Mouse (Mus musculus) liver, embryonic 15.5 days (tissue): ENCODE data around the gene 5730522E02Rik. TPM values are rescaled to one million over a fixed set of nuclear protein-coding genes. Genes with fewer than 3 reads are reported as not detected.
"Not testable (repeated sequence)": the region's sequence is repeated elsewhere in the genome, so short reads cannot be mapped to it uniquely, and the experiment has no call there.

Experiments used
- ATAC-seq: fragments of 200-750 bp; cut with Nextera tagmentation; 2 replicates; pipeline ENCODE4 v1.8.0; 2017; ENCODE audit warnings: moderate number of reproducible peaks, mild to moderate bottlenecking, moderate library complexity; ENCODE audit not compliant: insufficient read depth
- H3K27ac ChIP-seq: fragments of 300-500 bp; sonication (generic); replicated peaks from 2 replicates; pipeline ENCODE4 v1.5.1; 2015; ENCODE audit warnings: mild to moderate bottlenecking, inconsistent platforms
- H3K27me3 ChIP-seq: fragments of 300-500 bp; sonication (generic); 2 replicates; pipeline ENCODE4 v1.6.1; 2015; ENCODE audit warnings: mild to moderate bottlenecking, inconsistent platforms
- H3K36me3 ChIP-seq: fragments of 300-500 bp; sonication (generic); replicated peaks from 2 replicates; pipeline ENCODE4 v1.6.1; 2015; ENCODE audit warnings: moderate library complexity, mild to moderate bottlenecking, inconsistent platforms
- H3K4me1 ChIP-seq: fragments of 300-500 bp; sonication (generic); replicated peaks from 2 replicates; pipeline ENCODE4 v1.6.1; 2015; ENCODE audit warnings: inconsistent platforms
- H3K4me2 ChIP-seq: fragments of 300-500 bp; sonication (generic); 2 replicates; pipeline ENCODE4 v1.6.1; 2015; ENCODE audit warnings: moderate library complexity, mild to moderate bottlenecking, inconsistent platforms
- H3K4me3 ChIP-seq: fragments of 300-500 bp; sonication (generic); replicated peaks from 2 replicates; pipeline ENCODE4 v1.5.1; 2015; ENCODE audit warnings: mild to moderate bottlenecking, inconsistent platforms
- H3K9ac ChIP-seq: fragments of 300-500 bp; sonication (generic); 2 replicates; pipeline ENCODE4 v1.6.1; 2015; ENCODE audit warnings: moderate library complexity, mild to moderate bottlenecking, inconsistent platforms
- H3K9me3 ChIP-seq: fragments of 300-500 bp; sonication (generic); replicated peaks from 2 replicates; pipeline ENCODE4 v1.6.1; 2016; ENCODE audit warnings: inconsistent platforms
- WGBS: fragments of 180-500 bp; shearing (Covaris S2); methylation state at CpG from one replicate; pipeline ENCODE4 v1.1.7; 2015; ENCODE audit warnings: mixed read lengths; ENCODE audit not compliant: insufficient replicate concordance; 5-methylcytosine and 5-hydroxymethylcytosine counted together
- polyA plus RNA-seq: library from polyadenylated mRNA; unstranded; fragments of >200 nt; fragmentation: Nextera tagmentation; extraction: Ambion mirVana; gene quantifications from 2 replicates; pipeline ENCODE4 v1.2.1, GENCODE M21; 2015

The 5730522E02Rik gene
- 0.26 and 0.52 TPM in 2 replicates for polyA plus RNA-seq

- 1% methylated on average over 31 of the region's 31 CpGs for WGBS
- Histone ChIP-seq H3K9ac (peak within 1 kb of the TSS; percentile 53), H3K4me1 (0 out of 2 replicates have a peak, but pooled peaks cover 3% of the 10 kb centered on the region), H3K9me3 (no peaks in the 10 kb centered on the region), H3K4me3 (peak within 1 kb of the TSS; percentile 57), H3K36me3 (no peaks in the 10 kb centered on the region), H3K27me3 (peaks cover 12% of the 10 kb centered on the region), H3K27ac (peak within 1 kb of the TSS; percentile 82), H3K4me2 (peak within 1 kb of the TSS; percentile 70)
- ATAC-seq, result 0 out of 2 replicates have a peak, but pooled peaks have one; percentile 3
Measured at GRCm38 (mm10) chr11:26210582-26211180, at the start of gene 5730522E02Rik. 5730522E02Rik (minus strand) TSS chr11:26210763.

DNA sequence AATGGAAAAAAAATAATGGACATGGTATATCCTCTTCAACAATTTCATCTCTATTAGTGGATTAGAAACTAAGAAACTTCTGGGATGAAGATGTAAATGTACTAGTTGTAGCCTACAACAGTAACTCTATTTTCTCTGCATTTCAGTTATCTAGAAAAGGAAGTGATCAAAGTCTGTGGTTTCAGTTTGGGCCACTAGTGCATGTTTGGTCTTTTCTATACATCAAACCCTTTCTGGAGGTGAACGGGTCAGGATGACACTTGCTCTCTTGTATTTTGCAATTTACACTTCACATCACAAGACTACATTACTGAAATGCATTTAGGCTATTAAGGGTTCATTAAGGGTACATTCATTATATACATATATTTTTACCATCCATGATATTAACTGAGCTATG lies 26.0 kb upstream of the 5730522E02Rik start:
- Histone ChIP-seq H3K27ac (no peak overlapping the region), H3K4me1 (no peaks in the 10 kb centered on the region), H3K4me3 (no peak overlapping the region), H3K9ac (no peak overlapping the region), H3K4me2 (no peak overlapping the region), H3K9me3 (no peaks in the 10 kb centered on the region), H3K27me3 (no peaks in the 10 kb centered on the region), H3K36me3 (no peaks in the 10 kb centered on the region)
- ATAC-seq, result no peak
- WGBS, result 12% methylated on average over 1 of the region's 1 CpGs

DNA sequence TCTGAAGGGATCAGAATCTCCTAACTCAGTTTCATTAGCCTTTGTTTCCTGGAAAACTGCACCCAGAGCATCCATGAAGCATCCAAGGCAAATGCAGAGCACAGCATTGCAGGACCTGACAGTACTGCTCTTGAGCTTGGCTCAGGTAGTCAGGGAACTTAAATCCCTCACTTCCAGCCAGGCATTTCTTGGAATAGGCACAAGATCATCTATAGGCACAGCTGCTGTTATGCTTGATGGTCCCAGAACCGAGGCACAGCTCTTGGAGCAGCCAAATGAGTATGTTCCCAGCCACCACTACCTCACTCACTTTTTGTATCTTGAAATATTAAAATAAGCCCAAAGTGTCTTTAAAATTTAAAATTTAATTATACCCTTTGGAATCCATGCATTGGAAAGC lies 19.3 kb upstream of the 5730522E02Rik start:
- H3K4me2 ChIP-seq, result no peak overlapping the region
- H3K27ac ChIP-seq, result no peak overlapping the region
- H3K4me1 ChIP-seq, result no peaks in the 10 kb centered on the region
- no peak for ATAC-seq
- 30% methylated on average over 1 of the region's 1 CpGs for WGBS
- H3K9ac ChIP-seq, result no peak overlapping the region
- no peak overlapping the region for H3K4me3 ChIP-seq
- no peaks in the 10 kb centered on the region for H3K9me3 ChIP-seq
- H3K27me3 ChIP-seq, result no peaks in the 10 kb centered on the region
- H3K36me3 ChIP-seq, result no peaks in the 10 kb centered on the region

GRCm38 (mm10) chr11:26213643-26214042 lies 3.1 kb upstream of the 5730522E02Rik start:
- H3K27me3 ChIP-seq, result peaks cover 12% of the 10 kb centered on the region
- 31% methylated on average over 1 of the region's 1 CpGs for WGBS
- ATAC-seq, H3K4me3 ChIP-seq, H3K4me1 ChIP-seq, H3K4me2 ChIP-seq, H3K27ac ChIP-seq, H3K9me3 ChIP-seq, H3K36me3 ChIP-seq, H3K9ac ChIP-seq: not testable (repeated sequence)

GRCm38 (mm10) chr11:26209811-26210581 lies 567 bp downstream of the 5730522E02Rik start:
- H3K36me3 ChIP-seq, result no peaks in the 10 kb centered on the region
- peak overlapping the region; percentile 53 for H3K9ac ChIP-seq
- H3K27me3 ChIP-seq, result peaks cover 12% of the 10 kb centered on the region
- peak overlapping the region; percentile 70 for H3K4me2 ChIP-seq
- peak overlapping the region; percentile 82 for H3K27ac ChIP-seq
- H3K4me1 ChIP-seq, result 0 out of 2 replicates have a peak, but pooled peaks cover 3% of the 10 kb centered on the region
- peak overlapping the region; percentile 57 for H3K4me3 ChIP-seq
- WGBS, result 3% methylated on average over 36 of the region's 73 CpGs
- ATAC-seq, result peak; percentile 87
- no peaks in the 10 kb centered on the region for H3K9me3 ChIP-seq

- no peak overlapping the region for H3K4me2 ChIP-seq
- WGBS, result 43% methylated on average over 2 of the region's 2 CpGs
- no peaks in the 10 kb centered on the region for H3K9me3 ChIP-seq
- H3K4me3 ChIP-seq, result no peak overlapping the region
- ATAC-seq, result no peak
- no peak overlapping the region for H3K9ac ChIP-seq
- no peak overlapping the region for H3K27ac ChIP-seq
- no peaks in the 10 kb centered on the region for H3K27me3 ChIP-seq
- no peaks in the 10 kb centered on the region for H3K36me3 ChIP-seq
- 0 out of 2 replicates have a peak, but pooled peaks cover 2% of the 10 kb centered on the region for H3K4me1 ChIP-seq
Measured at GRCm38 (mm10) chr11:26203466-26203865, 7.1 kb downstream of the 5730522E02Rik start.

- no peaks in the 10 kb centered on the region for H3K27me3 ChIP-seq
- H3K9ac ChIP-seq, result no peak overlapping the region
- ATAC-seq, result no peak
- H3K27ac ChIP-seq, result no peak overlapping the region
- WGBS, result 59% methylated on average over 5 of the region's 5 CpGs
- no peak overlapping the region for H3K4me3 ChIP-seq
- 0 out of 2 replicates have a peak, but pooled peaks cover 2% of the 10 kb centered on the region for H3K4me1 ChIP-seq
- no peaks in the 10 kb centered on the region for H3K36me3 ChIP-seq
- no peaks in the 10 kb centered on the region for H3K9me3 ChIP-seq
- H3K4me2 ChIP-seq, result no peak overlapping the region
Measured at GRCm38 (mm10) chr11:26202842-26203241, 7.7 kb downstream of the 5730522E02Rik start.

DNA sequence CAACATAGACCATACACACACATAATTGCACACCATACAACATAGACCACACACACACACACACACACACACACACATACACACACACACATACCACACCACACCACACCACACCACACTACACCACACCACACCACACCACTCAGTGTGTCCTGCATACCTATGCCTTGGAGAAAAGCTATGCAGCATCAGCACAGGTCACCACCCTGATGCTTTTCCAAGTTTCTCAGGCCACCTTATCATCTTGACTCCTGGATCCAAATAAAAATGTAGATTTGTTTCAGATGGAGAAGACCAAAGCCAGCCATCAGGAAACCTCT lies 8.8 kb downstream of the 5730522E02Rik start:
- Histone ChIP-seq H3K4me1 (0 out of 2 replicates have a peak, but pooled peaks cover 2% of the 10 kb centered on the region), H3K4me3 (no peak overlapping the region), H3K4me2 (no peak overlapping the region), H3K27ac (no peak overlapping the region), H3K27me3 (no peaks in the 10 kb centered on the region), H3K36me3 (no peaks in the 10 kb centered on the region), H3K9me3 (no peaks in the 10 kb centered on the region), H3K9ac (no peak overlapping the region)
- no peak for ATAC-seq

DNA sequence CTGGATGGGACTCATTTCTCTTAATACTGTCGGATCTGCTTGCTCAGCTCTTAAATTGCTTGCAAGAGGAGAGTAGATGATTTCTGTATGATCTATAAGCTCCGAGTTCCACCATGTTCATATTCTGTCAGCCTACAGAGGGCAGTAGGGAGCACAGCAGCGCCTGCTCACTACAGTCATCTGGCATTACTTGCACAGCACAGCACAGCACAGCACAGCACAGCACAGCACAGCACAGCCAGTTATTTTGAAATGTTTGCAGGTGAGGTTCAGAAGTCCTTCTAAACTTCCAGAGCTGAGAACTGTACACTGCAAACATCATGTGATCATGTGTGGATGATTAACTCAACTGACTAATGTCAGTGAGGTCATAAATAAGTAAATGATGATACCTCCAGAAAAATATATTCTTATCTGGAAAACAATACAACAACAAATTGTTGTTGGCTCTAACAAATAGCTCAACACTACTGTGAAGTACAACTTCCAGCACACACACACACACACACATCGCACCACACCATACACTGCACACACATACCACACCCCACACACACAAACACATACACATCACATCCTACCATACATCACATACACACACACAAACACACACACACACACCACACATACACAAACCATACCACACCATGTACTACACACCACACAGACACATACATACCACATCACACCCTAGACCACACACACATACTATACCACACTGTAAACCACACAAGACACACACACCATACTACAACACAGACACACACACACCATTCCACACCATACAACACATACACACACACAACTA lies 9.4 kb downstream of the 5730522E02Rik start:
- H3K4me3 ChIP-seq, result no peak overlapping the region
- H3K27me3 ChIP-seq, result no peaks in the 10 kb centered on the region
- no peak overlapping the region for H3K27ac ChIP-seq
- 33% methylated on average over 4 of the region's 4 CpGs for WGBS
- ATAC-seq, result peak; percentile 89
- no peak overlapping the region for H3K9ac ChIP-seq
- no peaks in the 10 kb centered on the region for H3K36me3 ChIP-seq
- 0 out of 2 replicates have a peak, but pooled peaks cover 2% of the 10 kb centered on the region for H3K4me1 ChIP-seq
- no peak overlapping the region for H3K4me2 ChIP-seq
- no peaks in the 10 kb centered on the region for H3K9me3 ChIP-seq

DNA sequence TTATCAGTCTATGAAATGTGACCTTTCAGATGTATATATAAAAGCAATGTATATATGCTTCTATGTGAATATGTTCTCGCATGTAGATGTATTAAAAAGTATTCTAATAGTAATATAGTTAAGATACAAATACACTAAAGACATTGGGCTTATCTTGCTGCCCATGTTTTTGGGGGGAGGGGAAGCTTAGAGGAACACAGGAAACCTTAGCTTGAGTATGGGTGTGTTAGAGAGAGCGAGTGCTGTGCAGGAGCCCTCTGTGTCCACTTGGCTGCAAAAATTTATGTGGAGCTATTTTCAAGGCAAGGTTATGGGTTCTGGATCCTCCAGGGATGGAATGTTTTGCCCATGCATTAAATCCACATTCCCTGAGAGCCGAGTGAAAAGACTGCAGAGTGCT lies 15.1 kb downstream of the 5730522E02Rik start:
- Histone ChIP-seq H3K27ac (no peak overlapping the region), H3K4me1 (no peaks in the 10 kb centered on the region), H3K4me2 (no peak overlapping the region), H3K27me3 (no peaks in the 10 kb centered on the region), H3K9me3 (no peaks in the 10 kb centered on the region), H3K4me3 (no peak overlapping the region), H3K9ac (no peak overlapping the region), H3K36me3 (no peaks in the 10 kb centered on the region)
- no peak for ATAC-seq
- WGBS, result 42% methylated on average over 3 of the region's 3 CpGs
